17 mouse cellular contexts compared by ENCODE assay signal in the genomic region with DNA sequence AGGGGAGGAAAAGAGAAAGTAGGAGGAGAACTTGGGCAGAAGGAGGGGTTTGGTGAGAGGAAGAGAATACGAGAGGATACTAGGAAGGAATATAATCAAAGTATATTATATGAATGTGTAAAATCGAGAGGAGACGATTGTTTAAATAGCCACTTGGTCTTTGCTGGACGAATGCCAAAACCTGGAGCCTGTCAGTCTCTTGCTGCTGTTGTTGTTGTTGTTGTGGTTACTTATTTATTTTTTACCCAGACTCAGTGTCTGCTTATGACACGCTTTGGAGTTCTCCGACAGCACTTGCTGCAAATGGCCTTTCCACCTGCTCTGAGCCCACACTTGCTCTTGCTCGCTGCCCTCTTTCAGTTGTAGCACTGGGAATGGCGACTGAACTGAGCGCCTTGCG. TPM values are rescaled to one million over a fixed set of nuclear protein-coding genes. Genes with fewer than 3 reads are reported as not detected.
DNase-seq lines count a peak whose midpoint lies in the region; ATAC-seq and TF ChIP-seq lines count a peak whose summit lies in the region.
"Had no signal": no experiment of that assay in that cellular context is flagged by ENCODE, and none has a peak within 500 bp of the region (broad histone marks: within the 10 kb centered on the region; RNA-seq: fewer than 3 reads in every experiment).

No protein-coding gene starts in this region.

- no peaks in the 10 kb centered on the region for H3K9me3 ChIP-seq in kidney, embryonic 15.5 days (replicated peaks)
- H3K9me3 ChIP-seq: embryonic facial prominence, embryonic 12.5 days; forebrain, embryonic 15.5 days; heart, embryonic 15.5 days; hindbrain, embryonic 15.5 days had no signal

- H3K4me1 ChIP-seq in kidney, adult 2 months (ENCODE audit: control insufficient read depth, insufficient read depth, low read length), result peaks cover 6% of the 10 kb centered on the region; the same call in 1 of the 2 replicates
- no peaks in the 10 kb centered on the region for H3K4me1 ChIP-seq in kidney, embryonic 15.5 days
- H3K4me1 ChIP-seq: embryonic facial prominence, embryonic 12.5 days; forebrain, embryonic 15.5 days; heart, embryonic 15.5 days; hindbrain, embryonic 15.5 days had no signal

- no peak overlapping the region for H3K4me3 ChIP-seq in kidney, adult 2 months (ENCODE audit: insufficient read depth, low read depth, low read length)
- H3K4me3 ChIP-seq in kidney, embryonic 15.5 days (replicated peaks), result no peak overlapping the region
- H3K4me3 ChIP-seq: embryonic facial prominence, embryonic 12.5 days; forebrain, embryonic 15.5 days; heart, adult 2 months; heart, embryonic 15.5 days; hindbrain, embryonic 15.5 days had no signal

- WGBS in kidney, adult 2 months, result 59% methylated on average over 10 of the region's 10 CpGs
- WGBS in kidney, embryonic 15.5 days, result 77% methylated on average over 10 of the region's 10 CpGs

- DNase-seq in cerebellum, postnatal 14 days, result peak; percentile 8 to 9
- DNase-seq in cerebellum, adult 11-12 months, result no peak
- peak; percentile 76 for DNase-seq in kidney, adult 2 months
- DNase-seq in kidney, postnatal 10 days, result peak; percentile 27
- no peak for DNase-seq in spleen, postnatal 4 days (ENCODE audit: low spot score in 2 of 2)
- DNase-seq in left cerebral cortex, adult 8-10 months (ENCODE audit: low spot score in 2 of 2), result no peak
- DNase-seq: adrenal gland, postnatal 10 days; cerebellum, adult 18-20 months; cerebellum, postnatal 25 days; heart, adult 2 months had no signal

- no peak overlapping the region for H3K27ac ChIP-seq in kidney, adult 2 months (ENCODE audit: insufficient read depth, low read depth, low read length)
- no peak overlapping the region for H3K27ac ChIP-seq in kidney, embryonic 15.5 days
- H3K27ac ChIP-seq: embryonic facial prominence, embryonic 12.5 days; forebrain, embryonic 15.5 days; heart, adult 2 months; heart, embryonic 15.5 days; hindbrain, embryonic 15.5 days had no signal

- no peak for TF ChIP-seq POLR2A in kidney, adult 2 months (IDR thresholded peaks at IDR 0.05; ENCODE audit: low read depth, low read length)

- H3K4me2 ChIP-seq in kidney, embryonic 15.5 days, result no peak overlapping the region
- H3K4me2 ChIP-seq: embryonic facial prominence, embryonic 12.5 days; forebrain, embryonic 15.5 days; heart, embryonic 11.5 days; heart, embryonic 15.5 days; hindbrain, embryonic 15.5 days had no signal

- TF ChIP-seq CTCF in kidney, adult 2 months (conservative IDR thresholded peaks at IDR 0.05; ENCODE audit: insufficient read depth, insufficient read length, low read depth, low read length), result no peak

- H3K27me3 ChIP-seq in kidney, adult 2 months (replicated peaks; ENCODE audit: control insufficient read depth, insufficient read depth, low read length), result no peaks in the 10 kb centered on the region
- no peaks in the 10 kb centered on the region for H3K27me3 ChIP-seq in kidney, embryonic 15.5 days
- H3K27me3 ChIP-seq: embryonic facial prominence, embryonic 12.5 days; forebrain, embryonic 15.5 days; heart, embryonic 15.5 days; hindbrain, embryonic 15.5 days had no signal

- ATAC-seq in kidney, embryonic 15.5 days (replicated peaks; ENCODE audit: low FRiP score), result no peak
- ATAC-seq: forebrain, embryonic 15.5 days had no signal

- H3K36me3 ChIP-seq in kidney, adult 2 months (ENCODE audit: control insufficient read depth, insufficient read depth, low read length), result no peaks in the 10 kb centered on the region
- no peaks in the 10 kb centered on the region for H3K36me3 ChIP-seq in kidney, embryonic 15.5 days
- H3K36me3 ChIP-seq: embryonic facial prominence, embryonic 12.5 days; forebrain, embryonic 15.5 days; heart, embryonic 15.5 days; hindbrain, embryonic 15.5 days had no signal

- no peak overlapping the region for H3K9ac ChIP-seq in kidney, embryonic 15.5 days
- H3K9ac ChIP-seq: embryonic facial prominence, embryonic 12.5 days; forebrain, embryonic 15.5 days; heart, embryonic 15.5 days; hindbrain, embryonic 15.5 days had no signal

RNA-seq across cellular contexts. Expression of a gene that starts 7.2 kb away (rescaled TPM):
- polyA plus RNA-seq in kidney, adult 2 months (2012; rRNA removed), result 1.9 and 2.5 TPM in 2 replicates
- polyA plus RNA-seq in kidney, embryonic 15.5 days (2015; fragmentation: Nextera tagmentation; extraction: Ambion mirVana), result 6.4 and 7.7 TPM in 2 replicates
- total RNA-seq in left cerebral cortex, adult 8-10 months (2022), result 1 to 10 TPM in 1 of 4 experiments, not detected in 3; 3.3 TPM

RNA-seq across cellular contexts. Expression of a gene that starts 10.8 kb away (rescaled TPM):
- polyA plus RNA-seq in kidney, adult 2 months (2012; rRNA removed), result 1.1 and 1.6 TPM in 2 replicates
- polyA plus RNA-seq in kidney, embryonic 15.5 days (2015; fragmentation: Nextera tagmentation; extraction: Ambion mirVana), result 2.0 and 2.6 TPM in 2 replicates
- 1 to 10 TPM in 2 of 4 experiments, under 1 TPM in 2; 0.24 to 1.2 (median 0.91) TPM for total RNA-seq in left cerebral cortex, adult 8-10 months (2022)
- total RNA-seq: MEL had no signal

RNA-seq across cellular contexts. Expression of a gene that starts 43.9 kb away (rescaled TPM):
- polyA plus RNA-seq in kidney, adult 2 months (2012; rRNA removed), result 4.4 and 5.0 TPM in 2 replicates
- polyA plus RNA-seq in kidney, embryonic 15.5 days (2015; fragmentation: Nextera tagmentation; extraction: Ambion mirVana), result 10.4 and 10.8 TPM in 2 replicates
- 10 to 100 TPM in 3 of 4 experiments, 1 to 10 TPM in 1; 10.0 to 12.2 (median 10.9) TPM for total RNA-seq in left cerebral cortex, adult 8-10 months (2022)

Comparison
In these comparisons a context has a peak if more than half of its experiments do, and no peak if none do; other contexts are left out.
1. DNase-seq: peak in cerebellum, postnatal 14 days (2 of 2), kidney, adult 2 months (single experiment) and kidney, postnatal 10 days (single experiment); none in cerebellum, adult 11-12 months (single experiment), spleen, postnatal 4 days (0 of 2) and left cerebral cortex, adult 8-10 months (0 of 2).